Mouse (Mus musculus): ENCODE measurements around the gene Anks6.

- TF ChIP-seq GATA1 (IDR thresholded peaks at IDR 0.05; ENCODE audit: borderline replicate concordance, low read length) (no peak), FLI1 (IDR thresholded peaks at IDR 0.05; ENCODE audit: low read length) (no peak)
Observed at GRCm38 (mm10) chr4:47050167-47050566, 7.1 kb downstream of the Anks6 start.
